Mouse (Mus musculus) forebrain, postnatal 0 days (tissue): ENCODE data around the gene Nkd1. TPM values are rescaled to one million over a fixed set of nuclear protein-coding genes. Genes with fewer than 3 reads are reported as not detected.

Experiments used
- ATAC-seq: fragments of 200-750 bp; cut with Nextera tagmentation; 2 replicates; pipeline ENCODE4 v1.8.0; 2017; ENCODE audit warnings: mild to moderate bottlenecking, moderate library complexity
- DNase-seq: peaks from one replicate; pipeline ENCODE4 v3.0.0-alpha.2; 2015
- H3K27ac ChIP-seq: fragments of 300-500 bp; sonication (generic); 2 replicates; pipeline ENCODE4 v1.5.1; 2014; ENCODE audit warnings: low read depth, mild to moderate bottlenecking, antibody characterized with exemption, low read length, moderate library complexity, mixed read lengths
- H3K27me3 ChIP-seq: fragments of 300-500 bp; sonication (generic); 2 replicates; pipeline ENCODE4 v1.6.1; 2014; ENCODE audit warnings: mild to moderate bottlenecking, low read length, mixed read lengths; ENCODE audit not compliant: insufficient read depth
- H3K36me3 ChIP-seq: fragments of 300-500 bp; sonication (generic); 2 replicates; pipeline ENCODE4 v1.6.1; 2014; ENCODE audit warnings: mild to moderate bottlenecking, moderate library complexity; ENCODE audit not compliant: insufficient read depth
- H3K4me1 ChIP-seq: fragments of 300-500 bp; sonication (generic); 2 replicates; pipeline ENCODE4 v1.6.1; 2014; ENCODE audit warnings: antibody characterized with exemption; ENCODE audit not compliant: insufficient read depth
- H3K4me2 ChIP-seq: fragments of 300-500 bp; sonication (generic); 2 replicates; pipeline ENCODE4 v1.6.1; 2014; ENCODE audit warnings: low read depth, mild to moderate bottlenecking, moderate library complexity
- H3K4me3 ChIP-seq: fragments of 300-500 bp; sonication (generic); 2 replicates; pipeline ENCODE4 v1.5.1; 2014; ENCODE audit warnings: low read depth, low read length, mixed read lengths
- H3K9ac ChIP-seq: fragments of 300-500 bp; sonication (generic); 2 replicates; pipeline ENCODE4 v1.6.1; 2014; ENCODE audit warnings: mild to moderate bottlenecking
- H3K9me3 ChIP-seq: fragments of 300-500 bp; sonication (generic); 2 replicates; pipeline ENCODE4 v1.6.1; 2016; ENCODE audit warnings: low read length
- CTCF ChIP-seq: sonication (generic); IDR thresholded peaks from 2 replicates; pipeline ENCODE4 v1.5.1; 2016; ENCODE audit warnings: antibody characterized with exemption, control low read depth, low read depth
- WGBS: fragments of 180-500 bp; shearing (Covaris S2); extraction: QIAGEN DNeasy Blood & Tissue Kit; methylation state at CpG from one replicate; pipeline ENCODE4 v1.1.7; 2014; 5-methylcytosine and 5-hydroxymethylcytosine counted together
- polyA plus RNA-seq: library from polyadenylated mRNA; unstranded; fragments of >200 nt; fragmentation: Nextera tagmentation; extraction: Ambion mirVana; gene quantifications from 2 replicates; pipeline ENCODE4 v1.2.1, GENCODE M21; 2015
- total RNA-seq: library from RNA; depleted of rRNA; stranded (reverse); fragments of >200 nt; gene quantifications from 2 replicates; pipeline ENCODE4 v1.2.3, GENCODE M21; 2014

Gene Nkd1
- total and polyA plus RNA-seq, 2 experiments from 2014 or later, result 22.8 to 33.6 TPM

GRCm38 (mm10) chr8:88572941-88573645, 51.9 kb downstream of the Nkd1 start:
- Histone ChIP-seq H3K4me2 (no peak overlapping the region), H3K27me3 (no peaks in the 10 kb centered on the region), H3K9me3 (no peaks in the 10 kb centered on the region), H3K36me3 (no peaks in the 10 kb centered on the region), H3K27ac (no peak overlapping the region), H3K4me1 (peaks cover 28% of the 10 kb centered on the region), H3K4me3 (no peak overlapping the region), H3K9ac (no peak overlapping the region)
- ATAC-seq (peak; percentile 58), DNase-seq (peak; percentile 71)
- TF ChIP-seq CTCF, result no peak
- 45% methylated on average over 14 of the region's 14 CpGs for WGBS

- H3K4me3 ChIP-seq, result no peak overlapping the region
- H3K27me3 ChIP-seq, result no peaks in the 10 kb centered on the region
- TF ChIP-seq CTCF, result no peak
- H3K9ac ChIP-seq, result no peak overlapping the region
- 68% methylated on average over 5 of the region's 5 CpGs for WGBS
- ATAC-seq, result no peak
- H3K27ac ChIP-seq, result no peak overlapping the region
- H3K36me3 ChIP-seq, result no peaks in the 10 kb centered on the region
- H3K4me1 ChIP-seq, result peaks cover 36% of the 10 kb centered on the region
- no peaks in the 10 kb centered on the region for H3K9me3 ChIP-seq
- H3K4me2 ChIP-seq, result no peak overlapping the region
- DNase-seq, result no peak
These were observed 53.8 kb downstream of the Nkd1 start for GRCm38 (mm10) chr8:88574975-88575374.

GRCm38 (mm10) chr8:88576351-88577142, 55.4 kb downstream of the Nkd1 start:
- H3K27ac ChIP-seq, result no peak overlapping the region
- no peaks in the 10 kb centered on the region for H3K36me3 ChIP-seq
- peaks cover 38% of the 10 kb centered on the region for H3K4me1 ChIP-seq
- 68% methylated on average over 10 of the region's 10 CpGs for WGBS
- no peaks in the 10 kb centered on the region for H3K9me3 ChIP-seq
- no peaks in the 10 kb centered on the region for H3K27me3 ChIP-seq
- H3K4me2 ChIP-seq, result no peak overlapping the region
- no peak overlapping the region for H3K4me3 ChIP-seq
- no peak for TF ChIP-seq CTCF
- no peak for DNase-seq
- no peak for ATAC-seq
- no peak overlapping the region for H3K9ac ChIP-seq

GRCm38 (mm10) chr8:88577666-88578065, 56.5 kb downstream of the Nkd1 start:
- H3K4me3 ChIP-seq, result no peak overlapping the region
- peaks cover 29% of the 10 kb centered on the region for H3K4me1 ChIP-seq
- TF ChIP-seq CTCF, result no peak
- DNase-seq, result peak; percentile 28
- 25% methylated on average over 5 of the region's 5 CpGs for WGBS
- no peaks in the 10 kb centered on the region for H3K36me3 ChIP-seq
- no peak overlapping the region for H3K27ac ChIP-seq
- no peak overlapping the region for H3K4me2 ChIP-seq
- no peaks in the 10 kb centered on the region for H3K27me3 ChIP-seq
- no peak for ATAC-seq
- no peaks in the 10 kb centered on the region for H3K9me3 ChIP-seq
- H3K9ac ChIP-seq, result no peak overlapping the region

GRCm38 (mm10) chr8:88578413-88579175, 57.4 kb downstream of the Nkd1 start:
- Histone ChIP-seq H3K27me3 (no peaks in the 10 kb centered on the region), H3K27ac (no peak overlapping the region), H3K36me3 (no peaks in the 10 kb centered on the region), H3K4me1 (peaks cover 20% of the 10 kb centered on the region; the same call in 1 of the 2 replicates), H3K9me3 (no peaks in the 10 kb centered on the region), H3K4me2 (no peak overlapping the region), H3K4me3 (no peak overlapping the region), H3K9ac (no peak overlapping the region)
- ATAC-seq (peak; percentile 21; the same call in 1 of the 2 replicates), DNase-seq (peak; percentile 30)
- TF ChIP-seq CTCF, result no peak; the same call in 1 of the 2 replicates
- WGBS, result 56% methylated on average over 14 of the region's 14 CpGs

GRCm38 (mm10) chr8:88579246-88579645, 58.1 kb downstream of the Nkd1 start:
- no peak overlapping the region for H3K9ac ChIP-seq
- H3K4me3 ChIP-seq, result no peak overlapping the region
- no peak overlapping the region for H3K27ac ChIP-seq
- WGBS, result 28% methylated on average over 7 of the region's 7 CpGs
- no peak for DNase-seq
- H3K4me1 ChIP-seq, result peaks cover 19% of the 10 kb centered on the region; the same call in 1 of the 2 replicates
- ATAC-seq, result no peak
- H3K27me3 ChIP-seq, result no peaks in the 10 kb centered on the region
- no peaks in the 10 kb centered on the region for H3K36me3 ChIP-seq
- H3K9me3 ChIP-seq, result no peaks in the 10 kb centered on the region
- no peak for TF ChIP-seq CTCF
- H3K4me2 ChIP-seq, result no peak overlapping the region
